Mouse (Mus musculus): Measurements from ENCODE around the gene Il27ra. TPM values are rescaled to one million over a fixed set of nuclear protein-coding genes. Genes with fewer than 3 reads are reported as not detected.
A peak's percentile ranks its signal among the peaks of the same experiment; 100 is the strongest.
"Not testable (repeated sequence)": the region's sequence is repeated elsewhere in the genome, so short reads cannot be mapped to it uniquely, and the experiment has no call there.

Il27ra gene
- total and polyA plus RNA-seq, 3 experiments: not detected

DNA sequence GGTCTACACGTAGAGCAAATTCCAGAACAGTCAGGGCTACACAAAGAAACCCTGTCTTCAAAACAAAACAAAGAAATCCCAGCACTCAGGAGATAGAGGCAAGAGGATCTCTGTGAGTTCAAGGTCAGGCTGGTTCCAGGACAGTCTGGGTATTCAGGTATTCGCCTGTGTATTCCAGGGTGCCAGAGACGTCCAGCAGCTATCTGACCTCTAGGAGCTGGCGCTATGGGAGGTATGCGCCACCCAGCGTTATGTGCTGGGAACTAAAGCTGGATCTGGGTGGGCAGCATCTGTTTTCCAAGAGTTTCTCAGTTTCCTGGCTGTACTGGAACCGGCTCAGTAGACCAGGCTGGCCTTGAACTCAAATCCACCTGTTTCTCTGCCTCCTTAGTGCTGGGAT is 34.0 kb downstream of the Il27ra start:
- Histone ChIP-seq H3K27me3 (ENCODE audit: insufficient read depth, low read length) (peaks cover 27% of the 10 kb centered on the region), H3K36me3 (replicated peaks) (peaks cover 14% of the 10 kb centered on the region), H3K4me1 (ENCODE audit: insufficient read depth, low read depth, low read length) (peaks cover 19% of the 10 kb centered on the region), H3K9me3 (replicated peaks) (peaks cover 27% of the 10 kb centered on the region), H3K4me3 (ENCODE audit: low read depth, low read length) (no peak overlapping the region)
- no peak for DNase-seq (ENCODE audit: low spot score)
- ATAC-seq (ENCODE audit: extremely low read depth, insufficient number of reproducible peaks, low FRiP score, poor library complexity, severe bottlenecking): no peak
- TF ChIP-seq GATA2 (IDR thresholded peaks at IDR 0.05; ENCODE audit: borderline replicate concordance, low read depth, low read length): no peak

DNA sequence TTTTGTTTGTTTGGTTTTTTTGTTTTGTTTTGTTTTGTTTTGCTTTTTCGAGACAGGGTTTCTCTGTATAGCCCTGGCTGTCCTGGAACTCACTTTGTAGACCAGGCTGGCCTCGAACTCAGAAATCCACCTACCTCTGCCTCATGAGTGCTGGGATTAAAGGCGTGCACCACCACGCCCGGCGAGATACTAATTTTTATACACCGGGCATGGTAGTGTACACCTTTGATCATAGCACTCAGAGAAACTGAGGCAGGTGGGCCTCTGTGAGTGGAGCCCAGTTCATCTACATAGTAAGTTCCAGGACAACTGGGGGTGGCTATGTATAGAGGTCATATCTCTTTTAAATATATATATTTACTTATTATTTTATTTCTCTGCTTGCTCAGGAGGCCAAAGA is 36.9 kb downstream of the Il27ra start:
- ATAC-seq (ENCODE audit: extremely low read depth, insufficient number of reproducible peaks, low FRiP score, poor library complexity, severe bottlenecking); H3K4me3 ChIP-seq (ENCODE audit: low read depth, low read length); DNase-seq (ENCODE audit: low spot score); H3K9me3 ChIP-seq (replicated peaks); H3K27me3 ChIP-seq (ENCODE audit: insufficient read depth, low read length): not testable (repeated sequence)
- Histone ChIP-seq H3K4me1 (ENCODE audit: insufficient read depth, low read depth, low read length) (peaks cover 40% of the 10 kb centered on the region), H3K36me3 (replicated peaks) (peaks cover 43% of the 10 kb centered on the region)

DNA sequence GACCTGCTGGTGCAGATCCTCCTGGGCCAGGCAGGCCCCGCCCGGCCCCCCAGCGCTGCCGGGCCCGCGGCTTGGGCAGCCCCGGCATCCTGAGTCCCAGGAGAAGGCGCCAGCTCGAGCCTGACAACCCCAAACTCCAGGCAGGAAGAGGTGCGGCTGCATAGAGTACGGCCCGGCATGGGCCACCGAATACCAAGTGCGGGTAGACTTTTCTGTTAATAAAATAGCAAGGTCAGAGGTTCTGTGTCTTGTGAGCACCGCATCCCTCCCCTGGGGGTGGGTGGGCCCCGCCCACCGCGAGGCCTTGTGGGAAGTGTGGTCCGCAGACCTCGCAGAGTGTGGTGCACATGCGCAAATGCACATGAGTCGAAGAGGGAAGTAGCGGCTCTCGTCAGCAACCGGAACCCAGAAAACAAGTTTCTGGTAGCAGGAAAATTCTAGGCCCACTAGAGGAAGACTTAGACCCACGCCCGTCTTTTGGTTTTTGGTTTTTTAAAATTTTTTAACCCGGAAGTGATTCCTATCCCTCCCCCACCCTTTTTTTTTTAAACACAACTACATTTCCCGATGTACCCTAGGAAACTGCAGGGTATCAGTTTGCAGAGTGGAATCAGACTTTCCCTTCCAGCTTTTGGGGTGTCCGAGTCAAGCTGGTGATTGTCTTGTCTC is 37.7 kb downstream of the Il27ra start:
- Histone ChIP-seq H3K4me3 (ENCODE audit: low read depth, low read length) (peak overlapping the region; percentile 70), H3K4me1 (ENCODE audit: insufficient read depth, low read depth, low read length) (peaks cover 45% of the 10 kb centered on the region), H3K36me3 (replicated peaks) (peaks cover 51% of the 10 kb centered on the region), H3K27me3 (ENCODE audit: insufficient read depth, low read length) (no peaks in the 10 kb centered on the region), H3K9me3 (replicated peaks) (peaks cover 2% of the 10 kb centered on the region; the same call in 1 of the 2 replicates)
- no peak for TF ChIP-seq CTCF (IDR thresholded peaks at IDR 0.05; ENCODE audit: low read depth, low read length)
- TF ChIP-seq TAL1 (conservative IDR thresholded peaks at IDR 0.05; ENCODE audit: low read depth, low read length): no peak
- TF ChIP-seq GATA2 (IDR thresholded peaks at IDR 0.05; ENCODE audit: borderline replicate concordance, low read depth, low read length): no peak
- TF ChIP-seq GATA1 (IDR thresholded peaks at IDR 0.05; ENCODE audit: borderline replicate concordance, low read length): no peak
- TF ChIP-seq POLR2AphosphoS5 (IDR thresholded peaks at IDR 0.05; ENCODE audit: insufficient replicate concordance, low read depth, low read length): no peak
- DNase-seq (ENCODE audit: low spot score) (peak; percentile 91), ATAC-seq (ENCODE audit: extremely low read depth, insufficient number of reproducible peaks, low FRiP score, poor library complexity, severe bottlenecking) (peak; percentile 77)

DNA sequence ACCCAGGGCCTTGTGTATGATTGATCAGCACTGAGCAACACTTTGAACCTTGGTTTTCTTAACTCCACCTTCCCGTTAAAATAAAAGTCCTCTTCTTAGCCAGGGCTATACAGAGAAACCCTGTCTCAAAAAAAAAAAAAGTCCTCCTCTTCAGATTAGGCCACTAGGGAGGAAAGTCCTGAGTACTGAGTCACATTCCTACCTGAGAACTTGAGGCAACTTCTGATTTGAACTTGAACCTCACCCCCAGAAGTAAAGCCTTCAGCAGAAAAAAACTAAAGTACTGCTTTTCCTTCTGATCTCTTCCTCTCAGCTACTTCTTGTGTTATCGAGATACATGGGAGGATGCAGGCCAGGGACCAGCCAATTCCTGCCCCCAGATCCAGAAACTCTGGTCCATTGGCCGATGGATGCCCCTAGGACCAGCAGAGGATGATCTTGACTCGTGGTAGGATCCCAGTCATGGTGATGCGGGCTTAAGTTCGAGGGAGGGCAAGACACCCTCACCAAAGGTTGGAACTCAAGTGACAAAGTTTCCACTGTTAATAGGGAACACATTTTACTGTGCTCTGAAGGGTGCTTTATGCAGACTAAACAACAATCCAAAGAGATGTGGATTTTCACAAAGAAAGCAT is 38.7 kb downstream of the Il27ra start:
- Histone ChIP-seq H3K4me3 (ENCODE audit: low read depth, low read length) (peak overlapping the region; percentile 16; the same call in 1 of the 2 replicates), H3K9me3 (replicated peaks) (peaks cover 2% of the 10 kb centered on the region; the same call in 1 of the 2 replicates), H3K4me1 (ENCODE audit: insufficient read depth, low read depth, low read length) (peaks cover 54% of the 10 kb centered on the region), H3K27me3 (ENCODE audit: insufficient read depth, low read length) (no peaks in the 10 kb centered on the region), H3K36me3 (replicated peaks) (peaks cover 61% of the 10 kb centered on the region)
- no peak for DNase-seq (ENCODE audit: low spot score)
- ATAC-seq (ENCODE audit: extremely low read depth, insufficient number of reproducible peaks, low FRiP score, poor library complexity, severe bottlenecking): no peak
- TF ChIP-seq TAL1 (conservative IDR thresholded peaks at IDR 0.05; ENCODE audit: low read depth, low read length) (no peak), CTCF (IDR thresholded peaks at IDR 0.05; ENCODE audit: low read depth, low read length) (no peak), GATA1 (IDR thresholded peaks at IDR 0.05; ENCODE audit: borderline replicate concordance, low read length) (no peak), POLR2AphosphoS5 (IDR thresholded peaks at IDR 0.05; ENCODE audit: insufficient replicate concordance, low read depth, low read length) (no peak), GATA2 (IDR thresholded peaks at IDR 0.05; ENCODE audit: borderline replicate concordance, low read depth, low read length) (no peak)

DNA sequence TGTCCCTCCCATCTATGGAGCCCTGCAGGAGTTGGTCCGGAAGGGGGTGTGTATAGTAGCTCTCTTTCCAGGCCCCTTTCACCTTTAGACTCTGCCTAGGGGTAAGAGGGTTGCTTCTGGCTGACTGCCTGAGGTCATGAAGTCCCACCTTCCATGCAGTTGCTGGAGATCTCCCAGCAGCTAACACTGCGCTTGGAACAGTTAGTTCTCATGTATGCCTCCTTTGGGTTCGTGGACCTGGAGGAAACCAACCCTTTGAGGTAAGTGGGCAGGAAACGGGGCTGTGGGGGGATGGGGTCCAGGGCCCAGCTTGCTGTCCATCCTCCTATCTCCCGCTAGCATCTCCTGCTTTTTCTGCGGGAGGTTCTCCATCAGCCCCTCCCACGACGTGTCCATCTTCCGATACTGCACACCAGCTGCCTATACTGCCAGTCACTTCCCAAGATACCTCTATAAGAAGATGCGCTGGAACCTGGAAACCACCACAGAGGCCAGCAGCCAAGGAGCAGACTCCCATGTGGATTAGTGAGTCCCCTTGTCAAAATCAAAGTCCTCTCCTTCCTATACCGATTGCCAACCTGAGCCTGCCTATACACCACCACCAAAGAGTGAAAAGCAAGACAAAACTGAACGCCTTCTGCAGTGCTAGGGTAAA is 39.3 kb downstream of the Il27ra start:
- TF ChIP-seq CTCF (IDR thresholded peaks at IDR 0.05; ENCODE audit: low read depth, low read length): no peak
- no peak for TF ChIP-seq GATA1 (IDR thresholded peaks at IDR 0.05; ENCODE audit: borderline replicate concordance, low read length)
- TF ChIP-seq TAL1 (conservative IDR thresholded peaks at IDR 0.05; ENCODE audit: low read depth, low read length): no peak
- TF ChIP-seq POLR2AphosphoS5 (IDR thresholded peaks at IDR 0.05; ENCODE audit: insufficient replicate concordance, low read depth, low read length): no peak
- no peak for TF ChIP-seq GATA2 (IDR thresholded peaks at IDR 0.05; ENCODE audit: borderline replicate concordance, low read depth, low read length)
- Histone ChIP-seq H3K4me3 (ENCODE audit: low read depth, low read length) (no peak overlapping the region), H3K9me3 (replicated peaks) (peaks cover 2% of the 10 kb centered on the region; the same call in 1 of the 2 replicates), H3K4me1 (ENCODE audit: insufficient read depth, low read depth, low read length) (peaks cover 58% of the 10 kb centered on the region), H3K27me3 (ENCODE audit: insufficient read depth, low read length) (no peaks in the 10 kb centered on the region), H3K36me3 (replicated peaks) (peaks cover 62% of the 10 kb centered on the region)
- no peak for DNase-seq (ENCODE audit: low spot score)
- no peak for ATAC-seq (ENCODE audit: extremely low read depth, insufficient number of reproducible peaks, low FRiP score, poor library complexity, severe bottlenecking)

DNA sequence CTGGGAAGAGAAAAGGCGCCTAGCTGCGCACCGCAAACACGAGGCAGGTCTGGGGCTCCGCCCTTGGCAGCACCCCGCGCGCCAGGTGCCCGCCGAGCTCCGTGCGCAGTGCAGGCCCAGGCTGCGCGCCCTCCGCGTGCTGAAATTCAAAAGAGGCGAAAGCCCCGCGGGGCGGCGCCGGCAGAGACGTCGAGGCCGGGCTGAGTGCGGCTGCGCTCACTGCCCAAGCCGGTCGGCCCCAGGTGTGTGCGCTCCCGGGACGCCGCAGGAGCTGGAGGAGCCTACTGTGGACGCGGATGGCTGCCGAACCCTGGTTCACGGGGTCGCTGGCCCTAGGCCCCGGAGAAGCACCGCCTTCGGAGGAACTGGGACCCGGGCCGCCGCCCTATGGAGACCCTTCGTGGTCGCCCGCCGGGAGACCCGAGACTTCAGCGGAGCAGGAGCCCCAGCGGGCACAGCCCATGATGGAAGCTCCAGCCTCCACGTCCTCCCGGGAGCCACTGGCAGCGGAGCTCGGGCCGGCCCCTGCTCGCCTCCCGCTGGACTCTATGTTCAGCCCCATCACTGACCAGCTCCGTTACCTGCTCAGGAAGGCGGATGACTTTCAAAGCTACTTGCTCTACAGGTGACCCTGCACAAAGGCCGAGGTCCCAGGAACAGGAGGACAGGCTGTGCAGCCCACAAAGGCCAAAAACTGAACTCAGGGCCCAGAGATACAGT is 40.9 kb downstream of the Il27ra start, which contains the start of gene 1700067K01Rik:
TSS of gene 1700067K01Rik (plus strand) at position 222 of the 720 bp plus-strand sequence.
- peaks cover 2% of the 10 kb centered on the region; the same call in 1 of the 2 replicates for H3K9me3 ChIP-seq (replicated peaks)
- no peak within 1 kb of the TSS; the same call in 1 of the 2 replicates for H3K4me3 ChIP-seq (ENCODE audit: low read depth, low read length)
- H3K4me1 ChIP-seq (ENCODE audit: insufficient read depth, low read depth, low read length): peaks cover 61% of the 10 kb centered on the region
- TF ChIP-seq GATA1 (IDR thresholded peaks at IDR 0.05; ENCODE audit: borderline replicate concordance, low read length): no peak
- no peak for TF ChIP-seq TAL1 (conservative IDR thresholded peaks at IDR 0.05; ENCODE audit: low read depth, low read length)
- no peak for TF ChIP-seq POLR2AphosphoS5 (IDR thresholded peaks at IDR 0.05; ENCODE audit: insufficient replicate concordance, low read depth, low read length)
- no peak for TF ChIP-seq CTCF (IDR thresholded peaks at IDR 0.05; ENCODE audit: low read depth, low read length)
- TF ChIP-seq GATA2 (IDR thresholded peaks at IDR 0.05; ENCODE audit: borderline replicate concordance, low read depth, low read length): no peak
- no peaks in the 10 kb centered on the region for H3K27me3 ChIP-seq (ENCODE audit: insufficient read depth, low read length)
- H3K36me3 ChIP-seq (replicated peaks): peaks cover 62% of the 10 kb centered on the region
- ATAC-seq (ENCODE audit: extremely low read depth, insufficient number of reproducible peaks, low FRiP score, poor library complexity, severe bottlenecking) (no peak), DNase-seq (ENCODE audit: low spot score) (no peak)
